In the genomic region with DNA sequence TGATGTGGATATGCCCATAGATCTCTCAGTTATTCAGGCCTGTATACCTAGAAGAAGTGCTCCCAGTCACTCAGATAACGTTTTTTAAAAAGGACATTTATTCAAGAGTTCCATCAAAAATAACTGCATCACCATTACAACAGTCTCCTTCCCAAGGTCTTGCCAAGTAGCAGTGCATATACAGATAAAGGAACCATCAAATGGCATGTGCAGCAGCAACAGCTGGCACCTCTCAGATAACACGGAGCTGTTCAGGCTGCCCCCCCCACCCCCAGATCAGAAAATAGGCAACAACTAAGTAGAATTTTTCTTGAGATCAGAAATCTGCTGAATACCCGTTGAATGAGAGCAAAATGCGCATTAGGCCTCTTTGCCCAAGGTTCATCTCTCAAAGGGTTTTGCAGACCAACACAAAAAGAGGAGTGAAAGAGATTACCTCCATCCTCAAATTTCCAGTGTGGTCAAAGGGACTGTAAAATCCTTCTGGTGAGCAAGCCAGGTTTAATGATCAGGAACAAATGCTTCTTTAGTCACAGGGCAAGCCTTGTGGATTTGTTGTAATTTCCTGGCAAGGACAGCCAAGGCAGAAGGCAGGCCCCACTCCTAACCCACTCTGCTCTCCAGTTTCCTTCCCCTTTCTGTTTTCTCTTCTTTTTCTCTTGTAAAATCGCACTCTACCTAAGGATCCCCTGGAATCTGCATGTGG, we compare ENCODE assay signal across 12 mouse cellular contexts.
DNase-seq lines count a peak whose midpoint lies in the region; ATAC-seq and TF ChIP-seq lines count a peak whose summit lies in the region.
"Had no signal": no experiment of that assay in that cellular context is flagged by ENCODE, and none has a peak within 500 bp of the region (broad histone marks: within the 10 kb centered on the region; RNA-seq: fewer than 3 reads in every experiment).

No protein-coding gene starts in this region.

- TF ChIP-seq CTCF in hindbrain, postnatal 0 days (IDR thresholded peaks at IDR 0.05; ENCODE audit: low read depth): no peak

- no peak for TF ChIP-seq POLR2A in limb, embryonic 14.5 days (IDR thresholded peaks at IDR 0.05; ENCODE audit: borderline replicate concordance, extremely low read depth, insufficient read depth, insufficient read length)

- H3K36me3 ChIP-seq in hindbrain, postnatal 0 days (ENCODE audit: insufficient read depth, low read length): no peaks in the 10 kb centered on the region
- no peaks in the 10 kb centered on the region for H3K36me3 ChIP-seq in hindbrain, embryonic 12.5 days
- H3K36me3 ChIP-seq in limb, embryonic 14.5 days (ENCODE audit: control insufficient read depth, insufficient read depth, low read length): no peaks in the 10 kb centered on the region

- WGBS in hindbrain, postnatal 0 days: 55% methylated on average over 5 of the region's 5 CpGs
- 70% methylated on average over 5 of the region's 5 CpGs for WGBS in hindbrain, embryonic 12.5 days
- WGBS in limb, embryonic 14.5 days: 58% methylated on average over 5 of the region's 5 CpGs

- peak; percentile 15 for DNase-seq in hindbrain, postnatal 0 days (ENCODE audit: low spot score)
- DNase-seq in MEL-GATA-1-ER (ENCODE audit: extremely low read depth, low read depth) (peak; percentile 6), MN1 (ENCODE audit: low spot score) (no peak)
- peak; percentile 52 for DNase-seq in cerebellum, adult 9-11 months
- no peak for DNase-seq in limb, embryonic 14.5 days (ENCODE audit: low spot score)
- DNase-seq in gastrocnemius, adult 18-20 months (ENCODE audit: low spot score): no peak
- DNase-seq: gastrocnemius, postnatal 25 days; kidney, adult 18-20 months; liver, postnatal 0 days had no signal

- H3K27me3 ChIP-seq in hindbrain, postnatal 0 days (ENCODE audit: insufficient read depth, low read length): no peaks in the 10 kb centered on the region
- no peaks in the 10 kb centered on the region for H3K27me3 ChIP-seq in hindbrain, embryonic 12.5 days
- no peaks in the 10 kb centered on the region for H3K27me3 ChIP-seq in limb, embryonic 14.5 days (ENCODE audit: control insufficient read depth, insufficient read depth, low read length)

- no peak overlapping the region for H3K4me2 ChIP-seq in hindbrain, postnatal 0 days (ENCODE audit: low read depth, low read length)
- H3K4me2 ChIP-seq in hindbrain, embryonic 12.5 days (replicated peaks): no peak overlapping the region
- no peak overlapping the region for H3K4me2 ChIP-seq in limb, embryonic 14.5 days (replicated peaks; ENCODE audit: low read depth, low read length, severe bottlenecking)

- H3K4me3 ChIP-seq in hindbrain, postnatal 0 days (ENCODE audit: low read length): no peak overlapping the region
- no peak overlapping the region for H3K4me3 ChIP-seq in hindbrain, embryonic 12.5 days
- no peak overlapping the region for H3K4me3 ChIP-seq in limb, embryonic 14.5 days (replicated peaks; ENCODE audit: low read length)

- no peak overlapping the region for H3K27ac ChIP-seq in hindbrain, postnatal 0 days
- no peak overlapping the region for H3K27ac ChIP-seq in hindbrain, embryonic 12.5 days
- no peak overlapping the region for H3K27ac ChIP-seq in limb, embryonic 14.5 days (replicated peaks; ENCODE audit: low read depth, low read length)

- H3K9ac ChIP-seq in hindbrain, postnatal 0 days (replicated peaks; ENCODE audit: low read length): no peak overlapping the region
- H3K9ac ChIP-seq in hindbrain, embryonic 12.5 days: no peak overlapping the region
- no peak overlapping the region for H3K9ac ChIP-seq in limb, embryonic 14.5 days (ENCODE audit: low read depth, low read length, severe bottlenecking)
- H3K9ac ChIP-seq: liver, postnatal 0 days had no signal

- 0 out of 2 replicates have a peak, but pooled peaks cover 7% of the 10 kb centered on the region for H3K4me1 ChIP-seq in hindbrain, postnatal 0 days (ENCODE audit: insufficient read depth, low read length)
- 0 out of 2 replicates have a peak, but pooled peaks cover 4% of the 10 kb centered on the region for H3K4me1 ChIP-seq in hindbrain, embryonic 12.5 days
- H3K4me1 ChIP-seq in limb, embryonic 14.5 days (ENCODE audit: control insufficient read depth, insufficient read depth, low read length): no peaks in the 10 kb centered on the region

- ATAC-seq in hindbrain, postnatal 0 days: peak; percentile 27; the same call in 1 of the 2 replicates
- no peak for ATAC-seq in hindbrain, embryonic 12.5 days (ENCODE audit: low FRiP score)
- peak; percentile 72 for ATAC-seq in limb, embryonic 14.5 days (ENCODE audit: low FRiP score, low read depth)
- ATAC-seq: liver, postnatal 0 days; midbrain, embryonic 16.5 days; Patski had no signal

- H3K9me3 ChIP-seq in hindbrain, postnatal 0 days (ENCODE audit: low read length): no peaks in the 10 kb centered on the region
- no peaks in the 10 kb centered on the region for H3K9me3 ChIP-seq in hindbrain, embryonic 12.5 days (replicated peaks)
- H3K9me3 ChIP-seq in limb, embryonic 14.5 days (ENCODE audit: control insufficient read depth, low read length): no peaks in the 10 kb centered on the region

Comparison
In these comparisons a context has a peak if more than half of its experiments do, and no peak if none do; other contexts are left out.
1. DNase-seq: peak in hindbrain, postnatal 0 days (single experiment), MEL-GATA-1-ER (single experiment) and cerebellum, adult 9-11 months (single experiment); none in limb, embryonic 14.5 days (single experiment), MN1 (single experiment) and gastrocnemius, adult 18-20 months (single experiment).